Comparison of ENCODE assay signal across 8 mouse cellular contexts in the genomic region with DNA sequence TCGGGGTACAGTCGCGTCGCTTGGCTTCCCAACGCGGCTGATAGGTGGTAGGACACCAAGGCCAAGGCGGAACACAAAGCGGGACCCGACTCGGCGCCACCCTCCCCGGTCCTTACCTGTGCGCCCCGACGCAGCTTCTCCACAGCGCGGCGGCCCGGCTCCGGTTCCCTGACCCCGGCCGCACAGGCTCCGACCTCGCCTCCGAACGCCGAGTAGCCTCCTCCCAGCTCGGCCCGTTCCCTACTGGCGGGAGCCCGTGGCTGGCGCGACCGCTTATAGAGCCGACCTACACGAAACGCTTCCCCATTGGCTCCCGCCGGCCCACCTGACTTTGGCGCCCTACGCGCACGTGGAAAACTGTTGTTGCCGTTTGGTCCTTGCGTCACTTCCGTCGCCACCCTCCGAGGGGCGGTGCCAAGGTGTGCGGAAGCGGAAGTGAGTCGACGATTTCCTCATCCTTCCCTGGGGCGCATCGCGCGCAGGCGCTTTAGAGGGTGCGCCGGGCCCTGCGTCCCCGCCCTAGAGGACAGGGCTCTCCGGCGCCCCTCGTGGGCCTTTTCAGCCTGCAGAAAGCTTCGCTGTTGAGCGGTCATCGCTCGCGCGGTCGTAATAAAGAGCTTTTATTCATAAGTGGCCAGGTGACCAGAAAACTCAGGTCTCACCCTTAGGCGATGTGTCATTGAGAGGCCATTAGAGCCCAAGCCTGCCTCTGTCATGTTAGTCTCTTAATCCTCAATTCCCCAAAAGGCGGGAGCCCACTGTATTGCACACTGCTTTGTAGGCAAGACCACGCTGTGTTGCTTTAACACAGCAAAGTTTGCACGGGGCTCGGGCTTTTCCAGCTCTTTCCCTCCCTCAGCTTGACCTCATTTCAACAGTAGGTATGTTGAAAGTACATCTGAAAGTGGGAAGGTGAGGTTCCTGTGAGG. TPM values are rescaled to one million over a fixed set of nuclear protein-coding genes. Genes with fewer than 3 reads are reported as not detected.
DNase-seq lines count a peak whose midpoint lies in the region; ATAC-seq and TF ChIP-seq lines count a peak whose summit lies in the region.

A gene (minus strand): TSS at position 503 of the 929 bp plus-strand sequence.

- no peaks in the 10 kb centered on the region for H3K4me1 ChIP-seq in hindbrain, postnatal 0 days (ENCODE audit: insufficient read depth, low read length)

- peak; percentile 90 for TF ChIP-seq CTCF in gastrocnemius, adult 2 months (IDR thresholded peaks at IDR 0.05)
- peak; percentile 80 for TF ChIP-seq CTCF in hindbrain, postnatal 0 days (IDR thresholded peaks at IDR 0.05; ENCODE audit: low read depth)
- TF ChIP-seq CTCF in left cerebral cortex, adult 2 months (IDR thresholded peaks at IDR 0.05) = peak; percentile 92

- H3K36me3 ChIP-seq in hindbrain, postnatal 0 days (ENCODE audit: insufficient read depth, low read length) = no peaks in the 10 kb centered on the region; the same call in 1 of the 2 replicates

- intact Hi-C loops in gastrocnemius, adult 2 months (cut with DNase I) = loop anchor here (1.0 kb wide), 1 partner anchor 59 kb away; no protein-coding TSS in a partner anchor
- intact Hi-C loops in left cerebral cortex, adult 2 months (cut with DNase I) = loop anchor here (1.0 to 10.0 kb wide), 2 partner anchors 59 to 335 kb away; no protein-coding TSS in a partner anchor

- peak within 1 kb of the TSS; percentile 98 for H3K27ac ChIP-seq in gastrocnemius, adult 2 months
- H3K27ac ChIP-seq in hindbrain, postnatal 0 days = peak within 1 kb of the TSS; percentile 92
- H3K27ac ChIP-seq in left cerebral cortex, adult 2 months = peak within 1 kb of the TSS; percentile 93

- H3K9me3 ChIP-seq in hindbrain, postnatal 0 days (ENCODE audit: low read length) = no peaks in the 10 kb centered on the region

- peak; percentile 92 for ATAC-seq in common myeloid progenitor, adult 5-6 weeks (replicated peaks; ENCODE audit: low read depth, poor library complexity, severe bottlenecking)
- peak; percentile 99 for ATAC-seq in hindbrain, postnatal 0 days
- ATAC-seq in megakaryocyte, adult 5-6 weeks (ENCODE audit: poor library complexity, severe bottlenecking) = peak; percentile 88

- H3K4me2 ChIP-seq in hindbrain, postnatal 0 days (ENCODE audit: low read depth, low read length) = peak within 1 kb of the TSS; percentile 75

- H3K9ac ChIP-seq in hindbrain, postnatal 0 days (replicated peaks; ENCODE audit: low read length) = peak within 1 kb of the TSS; percentile 93

- H3K4me3 ChIP-seq in gastrocnemius, adult 2 months = peak within 1 kb of the TSS; percentile 92
- H3K4me3 ChIP-seq in hindbrain, postnatal 0 days (ENCODE audit: low read length) = peak within 1 kb of the TSS; percentile 98
- peak within 1 kb of the TSS; percentile 99 for H3K4me3 ChIP-seq in left cerebral cortex, adult 2 months

- WGBS in hindbrain, postnatal 0 days = under 1% methylated on average over 77 of the region's 77 CpGs

- no peaks in the 10 kb centered on the region for H3K27me3 ChIP-seq in hindbrain, postnatal 0 days (ENCODE audit: insufficient read depth, low read length)

- peak; percentile 100 for DNase-seq in ZHBTc4 (ENCODE audit: low read depth, low spot score)
- DNase-seq in gastrocnemius, adult 2 months = peak; percentile 100
- DNase-seq in hindbrain, postnatal 0 days (ENCODE audit: low spot score) = peak; percentile 100
- peak; percentile 100 for DNase-seq in left cerebral cortex, adult 2 months (ENCODE audit: extremely low spot score in 1 of 2, low spot score in 2 of 2)
- peak; percentile 100 for DNase-seq in right cerebral cortex, adult 2 months (ENCODE audit: low spot score in 2 of 2)
- peak; percentile 99 for DNase-seq in urinary bladder, postnatal 14 days (ENCODE audit: low spot score)

RNA-seq across cellular contexts. Expression of the gene that starts here (rescaled TPM):
- total RNA-seq in common myeloid progenitor, adult 5-6 weeks (2017) = 55.1 and 55.9 TPM in 2 replicates
- total RNA-seq in gastrocnemius, adult 2 months (2021) = 10 to 100 TPM; 33.0 to 36.4 TPM
- 12.3 and 40.8 TPM in 2 replicates for total RNA-seq in hindbrain, postnatal 0 days (2014; rRNA removed)
- polyA plus RNA-seq in hindbrain, postnatal 0 days (2015; fragmentation: Nextera tagmentation; extraction: Ambion mirVana) = 31.8 and 34.7 TPM in 2 replicates
- 10 to 100 TPM; 42.6 to 42.9 TPM for total RNA-seq in left cerebral cortex, adult 2 months (2021)
- 63.7 and 74.8 TPM in 2 replicates for total RNA-seq in megakaryocyte, adult 5-6 weeks (2015)
- total RNA-seq in megakaryocyte, adult 5-6 weeks (2017) = 45.4 and 55.9 TPM in 2 replicates

Comparison
In these comparisons a context has a peak if more than half of its experiments do, and no peak if none do; other contexts are left out.
1. Peak in every context shown above with its lines: DNase-seq, ATAC-seq, H3K4me3 ChIP-seq and H3K27ac ChIP-seq.